Mouse (Mus musculus) spleen, postnatal 10 days (tissue): ENCODE results near the gene Creb3.
"Not testable (repeated sequence)": the region's sequence is repeated elsewhere in the genome, so short reads cannot be mapped to it uniquely, and the experiment has no call there.

Experiments used
- DNase-seq, 2 experiments: peaks; one replicate each; pipeline ENCODE4 v3.0.0; 2021 to 2022; ENCODE audit warnings: low spot score in 2 of 2

Creb3 gene

DNA sequence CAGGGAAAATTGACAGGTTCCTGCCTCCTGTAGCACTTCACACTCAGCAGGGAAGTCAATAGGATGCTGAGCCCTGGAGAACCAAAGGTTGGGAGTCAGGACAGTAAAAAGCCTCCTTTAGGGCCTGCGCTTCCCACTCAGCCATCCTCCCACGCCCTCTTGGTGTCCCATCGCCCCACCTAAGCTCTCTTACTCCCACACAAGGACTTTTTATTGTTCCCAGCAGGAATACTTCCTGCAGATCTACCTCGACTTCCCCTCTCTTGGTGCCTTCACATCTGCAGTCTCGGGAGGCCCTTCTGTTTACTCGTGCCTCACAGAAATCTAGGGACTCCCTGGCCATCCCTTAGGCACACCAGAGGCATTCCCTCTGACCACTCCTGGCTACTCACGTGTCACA, 21.3 kb downstream of the Creb3 start:
- DNase-seq, result no peak

DNA sequence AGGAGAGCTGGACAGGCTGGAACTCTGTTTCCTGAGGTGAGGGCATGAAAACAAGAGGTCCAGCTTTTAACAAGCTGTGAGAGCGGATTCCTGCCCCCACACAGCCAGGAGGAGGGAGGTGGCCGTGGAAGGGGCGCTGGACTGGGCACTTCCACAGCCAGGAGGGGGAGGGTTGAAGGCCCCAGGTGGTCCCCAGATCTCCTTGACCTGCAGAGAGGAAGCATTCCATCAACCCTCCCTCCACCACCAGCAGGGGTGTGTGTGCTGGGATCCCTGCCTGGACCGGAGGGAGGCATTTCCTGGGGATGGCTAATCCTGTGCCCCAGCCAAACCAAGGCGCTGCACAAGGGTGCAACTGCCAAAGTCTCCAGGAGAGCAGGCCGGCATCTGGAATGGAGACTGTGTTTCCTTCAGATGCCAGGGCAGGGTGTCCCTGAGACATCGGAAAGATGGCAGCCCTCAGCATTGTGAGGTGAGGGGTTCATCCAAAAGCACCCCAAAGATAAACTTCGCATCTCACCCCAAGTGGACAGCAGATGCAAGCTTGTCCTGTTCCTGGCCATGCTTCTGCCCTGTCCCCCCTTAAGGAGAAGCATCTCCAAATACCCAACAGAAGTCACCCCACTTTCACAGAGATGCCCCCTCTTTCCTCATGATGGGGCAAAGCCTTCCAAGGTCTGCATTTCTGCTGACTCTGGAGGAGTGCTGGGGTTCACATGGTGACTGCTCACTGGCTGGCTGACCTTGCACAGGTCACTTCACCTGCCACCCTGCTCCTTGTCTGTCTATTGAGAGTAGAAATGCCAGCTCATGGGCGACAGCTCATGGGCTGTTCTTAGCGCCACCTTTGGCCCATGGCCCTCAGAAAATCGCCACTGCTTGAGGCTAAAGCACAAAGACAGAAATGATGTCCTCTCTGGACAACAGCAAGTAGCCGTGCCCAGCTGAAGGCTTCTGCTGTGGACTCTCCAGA, 22.6 kb downstream of the Creb3 start, which contains the start of gene Msmp:
TSS of gene Msmp (minus strand) at position 51 of the 973 bp plus-strand sequence.
- peak in 1 of 2 experiments; percentile 8 for DNase-seq

DNA sequence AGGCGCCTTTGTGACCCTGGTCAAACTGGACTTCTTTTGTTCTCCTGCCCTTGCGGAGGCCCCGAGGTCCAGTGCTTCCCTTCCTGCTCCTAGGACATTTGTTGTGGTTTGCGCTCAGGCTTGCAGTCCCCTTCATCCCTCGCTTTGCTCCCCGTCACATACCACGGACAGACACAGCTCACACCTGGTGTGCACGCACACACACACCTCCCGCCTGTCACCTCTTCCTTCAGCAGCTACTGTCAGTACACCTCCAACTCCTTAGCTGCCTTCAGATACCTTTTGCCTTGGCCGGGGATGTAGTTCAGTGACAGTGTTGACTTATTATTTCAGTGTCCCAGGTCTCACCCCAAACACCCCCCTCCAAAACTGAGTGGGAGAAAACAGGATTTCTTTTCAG, 23.6 kb downstream of the Creb3 start:
- DNase-seq, result no peak

DNA sequence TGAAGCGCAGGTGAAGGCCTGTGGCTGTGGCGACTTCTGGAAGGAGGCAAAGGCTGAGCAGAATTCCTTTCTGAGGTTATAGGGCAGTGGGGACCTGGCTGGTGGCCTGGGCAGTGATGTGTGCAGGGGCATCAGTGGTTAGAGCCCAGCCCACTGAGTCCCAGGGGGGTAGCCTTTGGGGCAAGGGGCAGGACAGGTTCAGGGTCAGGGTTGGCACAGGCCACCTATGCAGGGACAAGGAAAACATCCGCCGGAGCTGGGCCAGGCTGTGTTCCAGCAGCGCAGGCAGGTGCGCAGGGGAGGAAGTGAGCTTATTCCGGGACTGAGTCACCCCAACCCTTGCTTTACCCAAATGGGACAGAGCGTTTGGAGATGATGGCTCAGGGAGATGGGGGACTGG, 24.3 kb downstream of the Creb3 start:
- no peak for DNase-seq

DNA sequence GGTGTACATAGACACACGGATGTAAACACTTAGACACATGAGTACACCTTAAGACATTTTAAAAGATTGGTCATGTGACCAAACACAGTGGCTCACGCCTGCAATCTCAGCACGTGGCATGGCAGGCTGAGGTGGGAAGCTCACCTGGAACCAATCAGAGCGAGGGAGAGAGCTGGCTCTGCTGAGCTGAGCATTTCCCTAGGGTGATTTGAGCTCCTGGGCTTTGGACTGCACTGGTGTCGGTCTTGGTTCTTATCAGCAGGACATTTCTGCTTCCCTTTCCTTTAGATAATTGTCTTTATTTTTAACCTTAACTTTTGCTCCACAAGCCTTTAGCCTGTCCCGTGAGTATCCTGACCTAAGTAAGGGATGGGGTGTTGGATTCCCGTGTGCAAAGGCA, 25.5 kb downstream of the Creb3 start:
- DNase-seq, result no peak

DNA sequence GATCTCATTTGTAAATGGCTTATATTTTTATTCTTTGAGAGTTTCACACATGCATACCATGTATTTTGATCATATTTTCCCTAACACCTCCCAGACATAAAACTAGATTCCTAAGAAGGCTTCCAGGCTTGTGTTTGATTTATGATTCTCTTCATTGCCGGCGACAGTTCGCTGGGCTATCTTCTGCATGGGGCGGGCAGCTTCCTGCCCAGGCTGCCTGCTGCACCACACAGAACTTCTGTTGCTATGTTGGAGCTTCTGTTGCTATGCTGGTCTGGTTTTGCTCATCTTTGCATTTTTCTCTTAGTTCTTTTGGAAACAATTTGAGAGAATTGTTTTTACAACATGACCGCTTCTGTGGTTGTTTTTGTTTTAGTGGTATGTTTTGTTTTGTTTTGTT, 29.4 kb downstream of the Creb3 start:
- DNase-seq, result no peak

DNA sequence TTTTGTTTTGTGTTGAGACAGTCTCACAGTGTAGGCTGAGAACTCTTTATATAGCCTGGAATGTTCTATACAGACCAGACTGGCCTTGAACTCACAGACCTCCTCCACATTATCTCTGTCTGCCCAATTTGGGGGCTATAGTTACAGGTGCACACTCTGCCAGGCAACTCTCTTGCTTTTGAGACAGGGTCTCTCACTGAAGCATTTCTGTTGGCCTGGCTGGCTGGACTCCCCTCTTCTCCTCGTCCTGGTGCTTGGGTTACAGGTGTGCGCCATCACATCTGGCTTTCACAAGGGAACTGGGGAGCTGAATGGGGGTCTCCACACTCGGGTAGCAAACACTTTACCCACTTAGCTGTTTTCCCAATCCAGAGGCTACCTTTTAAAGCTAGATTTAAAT, 29.8 kb downstream of the Creb3 start:
- DNase-seq, result no peak

DNA sequence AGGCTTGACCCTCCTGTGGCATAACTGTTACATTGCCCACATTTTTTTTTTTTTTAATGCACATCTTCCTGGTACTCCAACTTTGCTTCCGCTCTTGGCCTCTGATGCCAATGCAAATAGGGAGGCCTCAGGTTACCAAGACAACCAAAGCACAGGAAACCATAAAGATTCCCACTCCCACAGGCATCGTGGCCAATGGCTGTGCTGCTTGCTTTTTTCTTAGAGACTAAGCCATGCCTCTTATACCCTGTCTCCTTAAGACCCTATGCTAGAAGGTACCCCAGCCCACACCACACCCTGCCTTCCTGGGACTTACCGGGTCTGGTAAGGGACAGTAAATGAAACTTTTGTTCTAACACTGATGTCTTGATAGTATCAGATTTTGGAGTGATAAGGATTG, 31.3 kb downstream of the Creb3 start:
- no peak for DNase-seq

DNA sequence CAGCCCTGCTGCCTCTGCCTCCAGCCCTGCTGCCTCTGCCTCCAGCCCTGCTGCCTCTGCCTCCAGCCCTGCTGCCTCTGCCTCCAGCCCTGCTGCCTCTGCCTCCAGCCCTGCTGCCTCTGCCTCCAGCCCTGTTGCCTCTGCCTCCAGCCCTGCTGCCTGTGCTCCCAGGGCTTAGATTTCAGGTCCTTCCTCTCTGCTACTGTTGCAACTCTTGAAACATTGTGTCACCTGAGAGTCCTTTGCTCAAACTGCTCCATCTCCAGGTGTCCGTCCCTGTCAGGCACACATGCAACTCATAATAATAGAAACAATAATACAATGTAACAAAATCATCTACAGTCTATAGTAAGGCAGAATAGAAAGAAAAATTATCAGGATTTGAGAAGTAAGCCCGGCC, 34.5 kb downstream of the Creb3 start:
- not testable (repeated sequence) for DNase-seq

DNA sequence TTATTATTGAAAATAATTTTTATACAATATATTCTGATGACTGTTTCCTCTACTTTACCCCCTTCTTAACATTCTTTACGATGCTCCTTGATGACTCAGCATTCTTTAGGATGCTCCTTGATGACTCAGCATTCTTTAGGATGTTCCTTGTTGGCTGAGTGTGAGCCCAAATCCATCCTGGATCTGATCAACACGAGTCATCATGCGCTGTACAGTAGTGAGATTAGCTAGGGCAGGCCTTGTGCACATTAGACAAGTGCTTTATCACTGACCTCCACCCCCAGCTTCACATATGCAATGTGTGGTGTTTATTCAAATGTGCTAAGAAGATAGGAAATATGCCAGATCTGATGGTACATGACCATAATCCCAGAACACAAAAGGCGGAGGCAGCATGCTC, 36.1 kb downstream of the Creb3 start:
- DNase-seq, result no peak

DNA sequence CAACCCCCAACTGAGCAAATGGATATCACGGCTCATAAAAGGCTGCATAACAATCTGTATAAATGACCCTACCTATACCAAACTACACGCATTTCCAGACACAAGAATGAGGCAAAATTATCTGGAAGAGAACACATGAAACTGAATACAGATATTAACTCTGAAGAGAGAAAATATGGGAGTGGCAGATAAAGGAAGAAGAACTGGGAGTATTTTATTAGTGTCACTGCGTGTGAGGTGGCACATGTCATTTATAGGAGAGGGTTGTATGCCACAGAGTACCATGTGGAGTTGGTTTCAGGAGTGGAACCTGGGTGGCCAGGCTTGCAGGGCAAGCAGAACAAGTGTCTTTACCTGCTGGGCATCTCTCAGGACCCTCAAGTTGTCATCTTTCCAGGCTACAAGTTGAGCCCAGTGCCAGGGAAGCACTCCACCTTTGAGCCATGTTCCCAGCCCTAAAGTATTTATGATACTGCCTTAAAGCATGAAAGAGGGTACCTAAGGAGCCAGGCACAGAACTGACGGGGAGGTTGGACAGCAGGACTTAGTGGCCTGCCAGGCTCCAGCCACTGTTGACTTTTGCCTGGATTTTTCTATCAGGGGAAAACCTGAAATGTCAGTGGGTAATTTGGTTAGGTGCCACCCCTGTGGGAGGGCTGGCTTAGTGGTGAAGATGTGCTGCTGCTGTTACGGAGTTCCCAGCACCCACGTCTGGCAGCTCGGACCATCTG, 36.7 kb downstream of the Creb3 start:
- DNase-seq, result no peak

DNA sequence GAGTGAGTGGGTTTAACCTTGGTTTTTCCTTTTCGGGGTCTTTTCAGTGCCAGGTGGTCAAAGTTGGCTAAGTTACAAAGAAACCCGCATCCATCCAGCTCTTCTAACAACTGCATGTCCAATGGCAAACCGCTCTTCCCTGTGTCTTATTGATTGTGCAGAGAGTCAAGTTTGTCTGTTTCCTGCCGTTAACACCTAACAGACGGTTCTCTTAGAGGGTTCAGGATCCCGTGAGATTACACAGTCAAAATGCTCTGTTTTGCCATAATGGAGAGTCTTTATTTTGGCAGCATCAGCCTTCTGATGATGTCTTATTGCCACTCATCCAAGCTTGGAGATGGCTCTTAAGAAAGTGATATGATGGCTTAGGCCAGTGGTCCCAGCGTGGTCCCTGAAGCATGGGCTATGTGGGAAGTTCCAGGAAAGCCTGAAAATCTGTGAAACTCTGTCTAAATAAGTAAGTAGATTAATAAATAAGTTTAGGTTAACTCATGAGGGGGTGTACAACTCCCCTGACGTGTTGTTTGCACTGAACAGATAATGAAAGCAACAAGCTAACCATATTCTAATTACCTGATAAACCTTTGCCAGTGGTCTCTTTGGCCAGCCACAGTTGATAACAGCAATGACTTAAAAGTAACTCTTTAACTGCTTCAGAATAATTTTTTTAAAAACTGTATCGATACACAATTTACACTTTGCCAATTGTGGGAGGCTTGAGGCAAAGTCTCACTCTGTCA, 38.2 kb downstream of the Creb3 start:
- no peak for DNase-seq

DNA sequence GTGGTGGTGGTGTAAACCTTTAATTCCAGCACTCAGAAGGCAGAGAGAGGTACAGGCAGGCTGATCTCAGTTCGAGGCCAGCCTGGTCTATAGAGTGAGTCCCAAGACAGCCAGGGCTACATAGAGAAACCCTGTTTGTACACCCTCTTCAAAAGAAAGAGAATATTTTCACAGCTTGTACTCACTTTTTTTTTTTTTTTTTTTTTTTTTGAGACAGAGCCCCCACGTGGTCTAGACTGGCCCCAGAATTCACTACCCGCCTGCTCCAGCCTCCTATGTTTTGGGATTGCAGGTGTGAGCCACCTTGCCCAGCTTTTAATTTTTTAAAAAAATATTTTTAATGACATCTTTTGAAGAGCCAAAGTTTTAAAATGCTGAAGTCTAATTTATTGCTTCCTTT, 42.0 kb downstream of the Creb3 start:
- DNase-seq, result no peak

DNA sequence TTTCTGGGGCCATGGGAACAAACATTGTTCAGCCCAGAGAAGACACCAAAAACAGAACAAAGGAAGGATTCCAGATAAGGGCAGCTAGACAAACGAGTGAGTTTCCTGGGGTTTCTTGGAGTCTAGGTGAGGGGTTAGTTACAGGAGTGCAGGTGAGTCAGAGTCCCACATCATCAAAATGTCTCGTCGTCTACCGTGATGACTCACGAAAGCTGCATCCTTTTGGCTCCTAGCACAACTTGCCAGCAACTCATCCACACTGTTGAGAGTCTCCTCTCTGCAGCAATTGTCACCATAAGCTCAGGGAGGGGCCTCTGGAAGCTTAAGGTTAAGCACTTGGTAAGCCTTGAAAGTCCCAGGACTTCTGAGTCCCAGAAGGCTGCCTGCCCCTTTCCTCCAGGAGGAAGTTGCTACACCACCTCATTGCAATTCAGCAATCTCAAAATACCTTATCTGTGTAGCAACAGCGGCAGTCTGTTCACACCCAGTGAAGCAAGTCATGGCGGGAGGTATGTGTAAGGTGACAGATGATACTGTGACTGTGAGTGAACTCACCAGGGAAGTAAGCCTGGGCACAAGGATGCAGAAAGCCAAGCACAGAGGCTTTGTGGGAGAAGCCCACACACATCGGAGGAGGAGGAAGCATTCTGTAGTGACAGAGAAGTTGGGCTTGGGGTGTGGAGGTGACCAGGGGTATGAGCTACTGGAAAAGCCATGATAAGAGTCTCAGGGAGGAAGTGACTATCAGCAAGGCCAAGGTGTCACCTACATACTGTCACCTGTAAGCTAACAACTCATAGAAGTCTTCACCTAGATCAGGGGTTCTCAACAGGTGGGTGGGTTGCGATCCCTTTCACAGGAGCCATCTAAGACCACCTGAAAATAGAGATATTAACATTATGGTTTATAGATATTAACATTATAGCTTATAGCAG, 42.9 kb downstream of the Creb3 start:
- DNase-seq, result peak; percentile 52 to 62

DNA sequence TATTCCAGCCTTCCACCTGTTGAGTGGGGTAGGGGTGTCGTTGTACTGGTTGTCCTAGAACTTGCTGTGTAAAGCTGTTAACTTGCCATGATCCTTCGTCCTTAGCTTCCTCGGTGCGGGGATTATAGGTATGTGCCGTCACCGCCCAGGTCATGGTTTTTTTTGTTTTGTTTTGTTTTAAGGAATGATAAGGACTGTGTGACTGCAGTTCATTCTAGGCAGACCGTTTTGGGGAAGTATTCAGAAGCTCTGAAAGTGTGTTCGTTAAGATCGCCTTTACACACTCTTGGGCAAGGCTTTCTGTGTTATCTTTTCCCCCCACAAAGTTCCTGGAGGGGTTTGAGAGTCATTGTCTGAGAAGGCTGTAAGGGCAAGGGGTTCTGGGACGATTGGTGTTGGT, 50.4 kb downstream of the Creb3 start:
- no peak for DNase-seq

DNA sequence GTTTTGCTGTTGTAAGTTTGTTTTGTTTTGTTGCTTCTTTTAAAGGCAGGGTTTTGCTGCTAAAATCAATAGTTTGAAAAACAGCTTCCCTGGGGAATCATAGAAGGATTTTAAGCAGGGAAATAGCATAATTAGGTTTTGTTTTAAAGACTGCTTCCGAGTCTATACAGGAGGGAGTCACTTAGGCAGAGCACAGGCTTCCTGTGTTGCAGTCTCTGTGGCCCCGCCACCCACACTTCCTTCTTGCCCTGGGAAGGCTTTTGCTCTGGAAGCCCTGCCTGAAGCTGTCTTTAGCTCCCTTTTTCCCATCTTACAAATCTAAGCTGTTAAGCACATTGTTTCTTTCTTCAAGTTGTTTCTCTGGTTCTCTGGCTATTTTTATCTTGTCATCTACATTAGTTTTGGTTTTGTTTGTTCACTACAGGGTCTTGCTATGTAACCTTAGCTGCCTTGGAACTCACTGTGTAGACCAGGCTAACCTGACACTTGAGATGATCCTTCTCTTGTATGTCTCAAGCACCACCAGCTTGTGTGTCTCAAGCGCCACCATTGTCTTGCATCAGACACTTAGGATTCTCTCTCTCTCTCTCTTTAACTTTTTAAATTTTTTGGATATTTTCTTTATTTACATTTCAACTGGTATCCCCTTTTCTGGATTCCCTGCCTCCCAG, 51.1 kb downstream of the Creb3 start:
- DNase-seq, result peak in 1 of 2 experiments; percentile 36
